Mouse (Mus musculus): ENCODE measurements around the gene Arhgef18. TPM values are rescaled to one million over a fixed set of nuclear protein-coding genes. Genes with fewer than 3 reads are reported as not detected.

Arhgef18 gene
- polyA plus RNA-seq, 1 experiment from 2014 or later, result 11.6 TPM

DNA sequence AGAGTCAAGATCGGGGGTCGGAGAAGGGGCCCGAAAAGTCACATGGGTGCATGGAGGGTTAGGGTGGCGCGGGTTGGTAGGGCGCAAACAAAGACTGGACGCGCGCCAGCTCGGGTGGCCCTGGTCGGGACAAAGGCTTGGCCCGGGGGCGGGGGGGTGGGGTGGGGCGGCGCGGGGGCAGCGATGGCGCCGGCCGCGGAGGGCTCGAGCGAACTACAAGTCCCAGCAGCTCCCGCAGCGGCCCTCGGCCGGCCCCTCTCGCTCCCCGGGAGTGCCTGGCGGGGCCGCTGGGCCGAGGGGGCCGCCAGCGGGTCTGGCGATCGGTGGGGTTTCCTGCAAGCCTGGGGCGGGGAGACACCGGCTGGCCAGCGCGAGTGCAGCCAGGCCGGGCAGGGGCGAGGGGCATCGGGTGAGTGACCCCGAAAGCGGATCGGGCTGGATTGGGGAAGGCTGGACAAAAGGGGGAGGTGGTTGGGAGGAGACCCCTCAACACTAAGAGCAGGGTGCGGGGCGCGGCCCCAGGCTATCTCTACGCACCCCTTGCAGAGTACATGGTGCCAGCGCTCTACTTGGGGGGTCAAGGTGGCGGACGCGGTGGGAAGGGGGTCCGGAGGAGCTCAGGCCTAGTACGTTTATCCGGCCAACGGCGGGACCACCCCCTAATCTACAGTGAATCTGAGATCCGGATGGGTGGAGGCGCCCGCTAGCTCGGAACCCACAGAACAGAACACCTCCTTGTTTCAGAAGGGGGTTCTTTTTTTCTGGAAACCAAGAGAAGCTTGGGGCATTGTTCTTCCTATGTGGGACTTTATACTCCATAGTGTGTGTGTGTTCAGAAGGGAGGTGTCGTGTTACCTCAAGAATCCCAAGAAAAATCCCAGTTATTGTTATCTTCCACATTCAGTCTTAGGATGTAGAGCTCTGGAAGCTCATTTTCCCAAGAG, 100.4 kb downstream of the Arhgef18 start, which contains the start of gene Zfp358:
TSS of gene Zfp358 (plus strand) at position 238 of the 944 bp plus-strand sequence.
- H3K4me1 ChIP-seq (ENCODE audit: insufficient read depth, low read length), result peaks cover 6% of the 10 kb centered on the region
- H3K27me3 ChIP-seq (ENCODE audit: insufficient read depth, low read length), result no peaks in the 10 kb centered on the region
- WGBS, result under 1% methylated on average over 44 of the region's 64 CpGs
- peak within 1 kb of the TSS; percentile 93 for H3K4me3 ChIP-seq (ENCODE audit: low read length)
- H3K9me3 ChIP-seq (ENCODE audit: low read length), result peaks cover 16% of the 10 kb centered on the region
- peak within 1 kb of the TSS; percentile 75 for H3K4me2 ChIP-seq (replicated peaks; ENCODE audit: low read depth, low read length)
- H3K9ac ChIP-seq (replicated peaks; ENCODE audit: low read length), result peak within 1 kb of the TSS; percentile 99
- peak within 1 kb of the TSS; percentile 87 for H3K27ac ChIP-seq (ENCODE audit: low read length)
- peak; percentile 95 for ATAC-seq (ENCODE audit: low FRiP score, low TSS enrichment)
- peaks cover 32% of the 10 kb centered on the region for H3K36me3 ChIP-seq (ENCODE audit: insufficient read depth, low read length)

DNA sequence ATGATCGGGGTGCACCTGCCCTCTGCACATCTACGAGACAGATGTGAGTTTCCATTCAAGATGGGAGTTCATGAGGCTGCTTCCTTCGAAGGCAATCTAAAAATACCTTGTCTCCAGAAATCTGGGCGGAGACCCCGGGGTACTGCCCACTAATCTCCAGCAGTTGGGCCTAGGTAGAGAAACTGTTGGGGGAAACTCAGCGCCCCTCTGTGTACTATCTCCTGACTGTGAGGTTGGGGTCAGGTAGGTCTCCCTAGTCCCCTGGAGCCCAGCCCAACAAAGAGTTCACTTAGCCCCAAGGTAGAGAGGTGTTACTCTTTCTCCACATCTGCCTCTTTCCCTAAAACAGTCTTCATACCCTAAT, 101.0 kb downstream of the Arhgef18 start:
- 0 out of 2 replicates have a peak, but pooled peaks have one; percentile 4 for ATAC-seq (ENCODE audit: low FRiP score, low TSS enrichment)
- H3K27ac ChIP-seq (ENCODE audit: low read length), result peak overlapping the region; percentile 87
- whole genome bisulfite sequencing, result 32% methylated on average over 6 of the region's 6 CpGs
- H3K4me1 ChIP-seq (ENCODE audit: insufficient read depth, low read length), result peaks cover 6% of the 10 kb centered on the region
- H3K27me3 ChIP-seq (ENCODE audit: insufficient read depth, low read length), result no peaks in the 10 kb centered on the region
- peaks cover 16% of the 10 kb centered on the region for H3K9me3 ChIP-seq (ENCODE audit: low read length)
- peaks cover 32% of the 10 kb centered on the region for H3K36me3 ChIP-seq (ENCODE audit: insufficient read depth, low read length)
- H3K4me3 ChIP-seq (ENCODE audit: low read length), result peak overlapping the region; percentile 93
- H3K9ac ChIP-seq (replicated peaks; ENCODE audit: low read length), result peak overlapping the region; percentile 99
- H3K4me2 ChIP-seq (replicated peaks; ENCODE audit: low read depth, low read length), result peak overlapping the region; percentile 75

DNA sequence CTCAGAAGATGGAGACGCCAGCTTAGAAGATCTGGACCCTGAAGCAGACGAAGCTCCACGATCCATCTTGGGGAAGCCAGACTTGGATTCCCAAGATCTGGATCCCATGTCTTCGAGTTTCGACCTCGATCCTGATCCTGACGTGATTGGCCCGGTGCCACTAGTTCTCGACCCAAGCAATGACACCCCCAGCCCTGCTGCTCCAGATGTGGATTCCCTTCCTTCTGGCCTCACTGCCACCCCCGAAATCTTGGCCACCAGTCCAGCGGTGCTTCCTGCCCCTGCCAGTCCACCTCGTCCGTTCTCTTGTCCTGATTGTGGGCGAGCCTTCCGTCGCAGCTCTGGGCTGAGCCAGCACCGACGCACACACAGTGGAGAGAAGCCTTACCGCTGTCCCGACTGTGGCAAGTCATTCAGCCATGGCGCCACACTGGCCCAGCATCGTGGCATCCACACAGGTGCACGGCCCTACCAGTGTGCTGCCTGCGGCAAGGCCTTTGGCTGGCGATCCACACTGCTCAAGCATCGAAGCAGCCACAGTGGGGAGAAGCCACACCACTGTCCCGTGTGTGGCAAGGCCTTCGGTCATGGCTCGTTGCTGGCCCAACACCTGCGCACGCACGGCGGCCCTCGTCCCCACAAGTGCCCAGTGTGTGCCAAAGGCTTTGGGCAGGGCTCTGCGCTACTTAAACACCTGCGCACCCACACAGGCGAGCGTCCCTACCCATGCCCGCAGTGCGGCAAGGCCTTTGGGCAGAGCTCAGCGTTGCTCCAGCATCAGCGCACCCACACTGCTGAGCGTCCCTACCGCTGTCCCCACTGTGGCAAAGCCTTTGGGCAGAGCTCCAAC, 103.0 kb downstream of the Arhgef18 start:
- Histone ChIP-seq H3K36me3 (ENCODE audit: insufficient read depth, low read length) (peaks cover 32% of the 10 kb centered on the region), H3K9me3 (ENCODE audit: low read length) (peaks cover 16% of the 10 kb centered on the region), H3K27me3 (ENCODE audit: insufficient read depth, low read length) (no peaks in the 10 kb centered on the region), H3K4me1 (ENCODE audit: insufficient read depth, low read length) (peaks cover 11% of the 10 kb centered on the region), H3K9ac (replicated peaks; ENCODE audit: low read length) (no peak overlapping the region), H3K27ac (ENCODE audit: low read length) (no peak overlapping the region), H3K4me3 (ENCODE audit: low read length) (no peak overlapping the region), H3K4me2 (replicated peaks; ENCODE audit: low read depth, low read length) (no peak overlapping the region)
- no peak for ATAC-seq (ENCODE audit: low FRiP score, low TSS enrichment)
- 96% methylated on average over 44 of the region's 44 CpGs for WGBS

DNA sequence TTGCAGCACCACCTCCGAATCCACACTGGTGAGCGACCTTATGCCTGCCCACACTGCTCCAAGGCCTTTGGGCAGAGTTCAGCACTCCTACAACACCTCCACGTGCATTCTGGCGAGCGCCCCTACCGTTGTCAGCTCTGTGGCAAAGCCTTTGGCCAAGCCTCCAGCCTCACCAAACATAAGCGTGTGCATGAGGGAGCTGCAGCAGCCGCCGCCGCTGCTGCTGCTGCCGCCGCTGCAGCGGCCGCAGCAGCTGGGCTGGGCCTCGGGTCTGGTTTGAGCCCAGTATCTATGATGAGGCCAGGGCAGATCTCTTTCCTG, 103.6 kb downstream of the Arhgef18 start:
- WGBS, result 94% methylated on average over 15 of the region's 15 CpGs
- no peak for ATAC-seq (ENCODE audit: low FRiP score, low TSS enrichment)
- H3K36me3 ChIP-seq (ENCODE audit: insufficient read depth, low read length), result peaks cover 32% of the 10 kb centered on the region
- H3K9me3 ChIP-seq (ENCODE audit: low read length), result peaks cover 16% of the 10 kb centered on the region
- no peaks in the 10 kb centered on the region for H3K27me3 ChIP-seq (ENCODE audit: insufficient read depth, low read length)
- no peak overlapping the region for H3K4me3 ChIP-seq (ENCODE audit: low read length)
- no peak overlapping the region for H3K9ac ChIP-seq (replicated peaks; ENCODE audit: low read length)
- H3K4me1 ChIP-seq (ENCODE audit: insufficient read depth, low read length), result peaks cover 17% of the 10 kb centered on the region
- no peak overlapping the region for H3K4me2 ChIP-seq (replicated peaks; ENCODE audit: low read depth, low read length)
- no peak overlapping the region for H3K27ac ChIP-seq (ENCODE audit: low read length)

DNA sequence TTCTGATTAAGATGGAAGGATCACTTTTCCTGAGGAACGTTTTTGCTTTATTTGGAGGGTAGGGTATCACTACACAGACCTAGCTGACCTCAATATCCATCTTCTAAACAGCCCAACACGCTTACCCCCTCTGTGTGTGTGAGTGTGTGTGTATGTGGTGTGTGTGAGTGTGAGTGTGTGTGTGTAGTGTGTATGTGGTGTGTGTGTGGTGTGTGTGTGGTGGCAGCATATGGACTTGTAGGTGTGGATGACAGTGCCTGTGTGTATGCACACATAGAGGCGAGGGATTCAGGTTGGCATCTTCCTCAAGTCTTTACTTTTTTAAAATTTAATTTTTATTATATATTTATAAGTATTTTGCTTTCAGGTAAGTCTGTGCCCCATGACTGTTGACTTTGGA, 105.8 kb downstream of the Arhgef18 start:
- no peak for ATAC-seq (ENCODE audit: low FRiP score, low TSS enrichment)
- peaks cover 16% of the 10 kb centered on the region for H3K9me3 ChIP-seq (ENCODE audit: low read length)
- 84% methylated on average over 3 of the region's 3 CpGs for WGBS
- peaks cover 21% of the 10 kb centered on the region for H3K4me1 ChIP-seq (ENCODE audit: insufficient read depth, low read length)
- no peaks in the 10 kb centered on the region for H3K27me3 ChIP-seq (ENCODE audit: insufficient read depth, low read length)
- H3K27ac ChIP-seq (ENCODE audit: low read length), result no peak overlapping the region
- H3K4me2 ChIP-seq (replicated peaks; ENCODE audit: low read depth, low read length), result no peak overlapping the region
- no peak overlapping the region for H3K9ac ChIP-seq (replicated peaks; ENCODE audit: low read length)
- H3K4me3 ChIP-seq (ENCODE audit: low read length), result no peak overlapping the region
- H3K36me3 ChIP-seq (ENCODE audit: insufficient read depth, low read length), result peaks cover 32% of the 10 kb centered on the region

DNA sequence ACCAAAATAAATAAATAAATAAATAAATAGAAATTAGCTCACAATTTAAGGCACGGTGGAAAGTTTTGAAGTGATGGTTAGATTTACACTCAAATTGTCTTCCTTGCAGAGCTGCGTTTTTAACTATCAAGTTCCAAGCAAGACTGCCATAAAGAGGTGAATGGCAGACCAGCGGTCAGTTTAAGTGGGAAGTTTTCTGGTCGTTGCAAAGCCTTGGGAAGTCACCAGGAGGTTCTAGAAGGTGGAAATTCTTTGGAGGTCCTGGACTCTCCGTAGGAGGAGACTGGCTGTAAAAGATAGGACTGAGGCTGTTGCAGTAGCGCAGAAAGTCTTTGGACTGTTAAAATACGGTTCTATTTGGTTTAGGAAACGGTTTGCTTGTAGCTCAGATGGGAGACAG, 106.9 kb downstream of the Arhgef18 start:
- WGBS, result 2% methylated on average over 8 of the region's 8 CpGs
- peaks cover 16% of the 10 kb centered on the region for H3K9me3 ChIP-seq (ENCODE audit: low read length)
- peak; percentile 35; the same call in 1 of the 2 replicates for ATAC-seq (ENCODE audit: low FRiP score, low TSS enrichment)
- no peaks in the 10 kb centered on the region for H3K27me3 ChIP-seq (ENCODE audit: insufficient read depth, low read length)
- peak overlapping the region; percentile 97 for H3K27ac ChIP-seq (ENCODE audit: low read length)
- H3K4me2 ChIP-seq (replicated peaks; ENCODE audit: low read depth, low read length), result peak overlapping the region; percentile 83
- peaks cover 27% of the 10 kb centered on the region for H3K36me3 ChIP-seq (ENCODE audit: insufficient read depth, low read length)
- peaks cover 15% of the 10 kb centered on the region for H3K4me1 ChIP-seq (ENCODE audit: insufficient read depth, low read length)
- peak overlapping the region; percentile 84 for H3K4me3 ChIP-seq (ENCODE audit: low read length)
- H3K9ac ChIP-seq (replicated peaks; ENCODE audit: low read length), result peak overlapping the region; percentile 88

DNA sequence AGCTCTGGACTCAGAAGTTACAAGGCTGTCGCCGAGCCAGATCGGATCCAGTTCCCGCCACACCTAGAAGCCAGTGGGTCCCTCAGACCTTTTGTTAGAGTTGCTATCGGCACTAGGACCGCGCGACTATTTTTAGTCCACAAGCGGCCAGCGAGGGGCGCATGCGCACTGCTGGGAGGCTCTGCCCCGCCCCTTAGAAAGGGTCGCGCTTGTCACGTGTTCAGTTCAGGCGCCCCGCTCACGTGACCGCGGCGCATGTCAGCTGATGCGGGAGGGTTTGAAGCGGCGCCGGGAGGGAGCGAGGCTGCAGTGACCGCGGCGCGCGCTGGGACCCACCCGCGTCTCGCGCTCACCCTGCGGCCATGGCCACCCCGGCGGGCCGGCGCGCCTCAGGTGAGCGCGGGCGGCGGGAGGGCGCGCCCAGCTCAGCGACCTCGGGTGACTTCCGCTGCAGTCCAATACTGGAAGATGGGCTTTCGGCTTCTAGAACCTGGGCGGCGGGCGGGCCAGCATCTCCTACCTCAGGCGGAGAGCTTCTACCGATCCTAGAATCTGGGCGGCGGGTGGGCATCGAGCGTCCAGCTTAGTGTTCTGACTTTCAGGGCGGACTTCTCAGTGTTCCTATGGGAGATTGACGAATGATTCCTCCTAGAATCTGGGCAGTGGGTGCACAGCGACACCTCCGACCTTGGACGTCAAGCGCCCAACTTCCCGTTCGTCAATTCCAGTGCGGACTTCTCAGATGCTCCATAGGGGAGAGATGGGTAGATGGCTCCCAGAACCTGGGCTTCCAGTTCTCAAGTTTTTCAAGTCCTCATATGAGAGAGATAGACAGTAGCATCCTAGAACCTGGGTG, 107.7 kb downstream of the Arhgef18 start, which contains the start of gene Mcoln1:
TSS of gene Mcoln1 (plus strand) at position 223 of the 856 bp plus-strand sequence.
- Histone ChIP-seq H3K27me3 (ENCODE audit: insufficient read depth, low read length) (no peaks in the 10 kb centered on the region), H3K4me1 (ENCODE audit: insufficient read depth, low read length) (peaks cover 15% of the 10 kb centered on the region), H3K4me3 (ENCODE audit: low read length) (peak within 1 kb of the TSS; percentile 84), H3K4me2 (replicated peaks; ENCODE audit: low read depth, low read length) (peak within 1 kb of the TSS; percentile 83), H3K9me3 (ENCODE audit: low read length) (peaks cover 11% of the 10 kb centered on the region), H3K27ac (ENCODE audit: low read length) (peak within 1 kb of the TSS; percentile 97), H3K9ac (replicated peaks; ENCODE audit: low read length) (peak within 1 kb of the TSS; percentile 88), H3K36me3 (ENCODE audit: insufficient read depth, low read length) (peaks cover 20% of the 10 kb centered on the region)
- under 1% methylated on average over 65 of the region's 70 CpGs for WGBS
- ATAC-seq (ENCODE audit: low FRiP score, low TSS enrichment), result peak; percentile 92

DNA sequence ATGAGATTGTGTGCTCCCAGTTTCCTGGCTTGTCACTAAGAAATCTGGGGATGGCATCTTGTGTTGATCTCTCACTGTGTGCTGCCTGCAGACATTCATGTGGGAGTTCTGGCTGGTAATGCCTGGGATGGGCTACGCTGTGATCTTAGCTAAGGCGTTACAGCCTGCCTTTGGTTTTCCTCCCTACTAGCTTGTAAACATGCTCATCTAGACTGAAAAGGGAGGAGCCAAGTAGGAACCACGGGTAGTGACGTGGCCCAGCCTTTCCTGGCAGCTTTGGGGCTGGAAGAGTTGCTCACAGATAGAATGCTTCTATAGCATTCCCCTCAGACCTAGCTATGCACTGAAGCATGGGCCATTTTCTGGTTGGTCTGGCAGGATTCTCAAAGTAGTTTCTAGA, 109.4 kb downstream of the Arhgef18 start:
- Histone ChIP-seq H3K4me1 (ENCODE audit: insufficient read depth, low read length) (peaks cover 15% of the 10 kb centered on the region), H3K27ac (ENCODE audit: low read length) (no peak overlapping the region), H3K36me3 (ENCODE audit: insufficient read depth, low read length) (peaks cover 15% of the 10 kb centered on the region; the same call in 1 of the 2 replicates), H3K9ac (replicated peaks; ENCODE audit: low read length) (no peak overlapping the region), H3K4me3 (ENCODE audit: low read length) (no peak overlapping the region), H3K27me3 (ENCODE audit: insufficient read depth, low read length) (no peaks in the 10 kb centered on the region), H3K9me3 (ENCODE audit: low read length) (no peaks in the 10 kb centered on the region), H3K4me2 (replicated peaks; ENCODE audit: low read depth, low read length) (no peak overlapping the region)
- WGBS, result 58% methylated on average over 4 of the region's 4 CpGs
- ATAC-seq (ENCODE audit: low FRiP score, low TSS enrichment), result no peak
